Mouse (Mus musculus): ENCODE measurements around the gene Nadk2. TPM values are rescaled to one million over a fixed set of nuclear protein-coding genes. Genes with fewer than 3 reads are reported as not detected.
A peak's percentile ranks its signal among the peaks of the same experiment; 100 is the strongest.

Nadk2 gene
- polyA plus RNA-seq, 1 experiment from 2014 or later, result 13.7 TPM

DNA sequence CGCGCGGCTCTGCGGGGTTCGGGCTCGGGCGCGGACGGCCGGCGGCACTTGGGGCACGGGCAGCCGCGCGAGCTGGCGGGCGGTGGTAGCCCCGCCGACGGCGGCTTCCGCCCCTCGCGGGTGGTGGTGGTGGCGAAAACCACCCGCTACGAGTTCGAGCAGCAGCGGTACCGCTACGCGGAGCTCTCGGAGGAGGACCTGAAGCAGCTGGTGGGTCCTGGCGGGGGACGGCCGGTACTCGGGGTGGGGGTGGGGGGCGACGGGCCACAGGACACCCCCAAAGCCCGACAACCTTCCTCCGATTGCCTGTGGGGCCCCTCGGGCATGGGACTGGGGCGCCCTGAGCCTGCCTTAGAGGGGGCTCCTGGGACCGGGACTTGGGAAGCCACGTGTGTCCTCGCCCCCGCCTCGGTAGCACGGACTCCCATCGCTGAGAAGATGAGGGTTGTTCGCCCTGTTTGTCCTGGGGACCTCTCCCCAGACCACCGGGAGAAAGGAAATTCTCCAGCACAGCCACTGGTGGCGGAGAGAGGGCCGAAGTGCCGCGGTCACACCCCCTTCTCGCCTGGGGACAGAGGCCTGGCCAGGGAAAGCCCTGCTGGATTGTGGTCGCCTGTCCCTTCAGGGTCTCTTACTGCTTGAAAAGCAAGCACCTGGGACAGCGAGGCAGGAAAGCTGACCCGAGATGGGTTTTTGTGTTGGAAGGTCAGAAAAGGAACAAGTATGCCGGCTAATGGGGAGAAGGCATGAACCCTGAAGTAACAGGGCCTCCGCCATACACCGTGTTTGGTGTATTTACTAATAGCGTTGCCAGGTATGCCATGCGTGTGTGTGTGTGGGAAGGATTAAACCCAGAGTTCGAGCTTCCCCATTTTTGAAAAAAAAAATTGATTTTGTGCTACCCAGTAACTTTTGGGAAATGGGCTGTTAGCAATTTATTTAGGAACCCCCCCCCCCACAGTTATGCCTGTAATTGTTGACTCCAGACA lies 790 bp downstream of the Nadk2 start:
- H3K9ac ChIP-seq (ENCODE audit: low read length), result peak overlapping the region; percentile 86
- peaks cover 10% of the 10 kb centered on the region; the same call in 1 of the 2 replicates for H3K4me1 ChIP-seq (replicated peaks; ENCODE audit: control insufficient read depth, insufficient read depth)
- TF ChIP-seq EP300 (optimal IDR thresholded peaks at IDR 0.05) (no peak), CTCF (IDR thresholded peaks at IDR 0.05; ENCODE audit: low read depth) (no peak)
- no peaks in the 10 kb centered on the region for H3K36me3 ChIP-seq (ENCODE audit: control insufficient read depth, insufficient read depth, low read length)
- no peaks in the 10 kb centered on the region for H3K9me3 ChIP-seq (ENCODE audit: control insufficient read depth, low read length)
- H3K27ac ChIP-seq (replicated peaks), result peak overlapping the region; percentile 93
- peak overlapping the region; percentile 93 for H3K4me3 ChIP-seq (ENCODE audit: low read depth, low read length)
- under 1% methylated on average over 36 of the region's 66 CpGs for WGBS
- no peak; the same call in none of the 2 replicates for ATAC-seq (ENCODE audit: low FRiP score, low TSS enrichment)
- peak overlapping the region; percentile 86 for H3K4me2 ChIP-seq (replicated peaks; ENCODE audit: low read depth)
- no peaks in the 10 kb centered on the region for H3K27me3 ChIP-seq (ENCODE audit: control insufficient read depth, insufficient read depth, low read length)
- peak; percentile 64 for DNase-seq (ENCODE audit: low spot score)

DNA sequence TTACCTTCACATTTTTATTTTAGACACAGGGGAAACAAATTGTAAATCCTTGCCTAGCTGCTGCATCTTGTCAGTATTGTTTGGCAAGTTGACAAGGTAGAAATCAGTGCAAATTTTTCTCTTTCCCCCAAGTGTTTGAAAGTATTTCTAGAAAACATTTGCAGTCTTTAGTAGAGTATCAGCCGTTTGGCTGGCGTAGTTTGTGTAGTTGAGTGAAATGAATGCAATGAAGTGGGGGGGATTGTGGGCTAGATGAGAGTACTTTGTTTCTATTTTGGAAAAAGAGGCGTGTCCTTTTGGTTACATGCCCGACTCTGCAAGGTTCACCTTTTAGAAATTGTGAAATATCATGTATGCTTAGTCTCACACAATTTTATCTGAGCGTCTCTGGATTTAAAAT lies 1.6 kb downstream of the Nadk2 start:
- DNase-seq (ENCODE audit: low spot score) (no peak), ATAC-seq (ENCODE audit: low FRiP score, low TSS enrichment) (no peak)
- Histone ChIP-seq H3K4me2 (replicated peaks; ENCODE audit: low read depth) (peak overlapping the region; percentile 86), H3K4me3 (ENCODE audit: low read depth, low read length) (peak overlapping the region; percentile 93), H3K9ac (ENCODE audit: low read length) (no peak overlapping the region), H3K36me3 (ENCODE audit: control insufficient read depth, insufficient read depth, low read length) (no peaks in the 10 kb centered on the region), H3K4me1 (replicated peaks; ENCODE audit: control insufficient read depth, insufficient read depth) (peaks cover 10% of the 10 kb centered on the region; the same call in 1 of the 2 replicates), H3K27me3 (ENCODE audit: control insufficient read depth, insufficient read depth, low read length) (no peaks in the 10 kb centered on the region), H3K9me3 (ENCODE audit: control insufficient read depth, low read length) (no peaks in the 10 kb centered on the region), H3K27ac (replicated peaks) (peak overlapping the region; percentile 93; the same call in 1 of the 2 replicates)
- TF ChIP-seq CTCF (IDR thresholded peaks at IDR 0.05; ENCODE audit: low read depth), result no peak
- no peak for TF ChIP-seq EP300 (optimal IDR thresholded peaks at IDR 0.05)
- WGBS, result 7% methylated on average over 5 of the region's 5 CpGs

DNA sequence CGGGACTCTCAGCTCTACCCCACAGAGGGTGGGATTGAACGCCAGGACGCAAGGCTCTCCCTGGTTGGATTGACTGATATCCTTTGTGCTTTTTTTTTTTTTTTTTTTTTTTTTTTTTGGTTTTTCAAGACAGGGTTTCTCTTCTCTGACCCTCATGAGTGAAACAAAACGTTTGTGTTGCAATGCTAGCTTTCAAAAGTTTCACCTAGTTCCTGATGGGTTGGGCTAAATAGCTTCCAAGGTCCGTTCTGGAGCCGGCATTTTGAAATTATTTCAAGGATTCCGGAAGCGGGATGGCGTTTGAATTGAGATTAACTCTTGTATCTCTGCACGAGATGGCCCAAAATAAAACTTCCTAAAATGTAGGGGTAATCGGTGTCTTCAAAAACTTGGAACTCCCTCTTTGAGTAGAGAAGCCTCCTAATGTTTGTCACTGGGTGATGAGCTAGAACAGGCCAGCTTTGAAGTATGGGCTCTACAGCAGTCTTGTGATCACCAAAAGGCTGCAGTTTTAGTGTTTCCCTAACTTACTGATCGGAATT lies 2.1 kb downstream of the Nadk2 start:
- Histone ChIP-seq H3K4me3 (ENCODE audit: low read depth, low read length) (peak overlapping the region; percentile 93), H3K36me3 (ENCODE audit: control insufficient read depth, insufficient read depth, low read length) (no peaks in the 10 kb centered on the region), H3K4me1 (replicated peaks; ENCODE audit: control insufficient read depth, insufficient read depth) (peaks cover 10% of the 10 kb centered on the region; the same call in 1 of the 2 replicates), H3K27ac (replicated peaks) (no peak overlapping the region; the same call in 1 of the 2 replicates), H3K4me2 (replicated peaks; ENCODE audit: low read depth) (peak overlapping the region; percentile 86), H3K27me3 (ENCODE audit: control insufficient read depth, insufficient read depth, low read length) (no peaks in the 10 kb centered on the region), H3K9me3 (ENCODE audit: control insufficient read depth, low read length) (no peaks in the 10 kb centered on the region), H3K9ac (ENCODE audit: low read length) (no peak overlapping the region)
- DNase-seq (ENCODE audit: low spot score), result no peak
- ATAC-seq (ENCODE audit: low FRiP score, low TSS enrichment), result no peak
- TF ChIP-seq EP300 (optimal IDR thresholded peaks at IDR 0.05), result no peak
- 15% methylated on average over 12 of the region's 12 CpGs for WGBS

- ATAC-seq (ENCODE audit: low FRiP score, low TSS enrichment) (no peak), DNase-seq (ENCODE audit: low spot score) (no peak)
- H3K27me3 ChIP-seq (ENCODE audit: control insufficient read depth, insufficient read depth, low read length), result no peaks in the 10 kb centered on the region
- H3K36me3 ChIP-seq (ENCODE audit: control insufficient read depth, insufficient read depth, low read length), result no peaks in the 10 kb centered on the region
- WGBS, result 65% methylated on average over 5 of the region's 5 CpGs
- H3K27ac ChIP-seq (replicated peaks), result no peak overlapping the region; the same call in 1 of the 2 replicates
- H3K9ac ChIP-seq (ENCODE audit: low read length), result no peak overlapping the region
- TF ChIP-seq EP300 (optimal IDR thresholded peaks at IDR 0.05), result no peak
- no peak for TF ChIP-seq CTCF (IDR thresholded peaks at IDR 0.05; ENCODE audit: low read depth)
- peak overlapping the region; percentile 93; the same call in 1 of the 2 replicates for H3K4me3 ChIP-seq (ENCODE audit: low read depth, low read length)
- H3K4me2 ChIP-seq (replicated peaks; ENCODE audit: low read depth), result peak overlapping the region; percentile 86
- no peaks in the 10 kb centered on the region for H3K9me3 ChIP-seq (ENCODE audit: control insufficient read depth, low read length)
- H3K4me1 ChIP-seq (replicated peaks; ENCODE audit: control insufficient read depth, insufficient read depth), result peaks cover 10% of the 10 kb centered on the region; the same call in 1 of the 2 replicates
Measured at GRCm38 (mm10) chr15:9073684-9074083, 2.6 kb downstream of the Nadk2 start.

- no peak for DNase-seq (ENCODE audit: low spot score)
- Histone ChIP-seq H3K9me3 (ENCODE audit: control insufficient read depth, low read length) (no peaks in the 10 kb centered on the region), H3K4me2 (replicated peaks; ENCODE audit: low read depth) (no peak overlapping the region), H3K9ac (ENCODE audit: low read length) (no peak overlapping the region), H3K4me3 (ENCODE audit: low read depth, low read length) (no peak overlapping the region), H3K27ac (replicated peaks) (no peak overlapping the region), H3K36me3 (ENCODE audit: control insufficient read depth, insufficient read depth, low read length) (no peaks in the 10 kb centered on the region), H3K4me1 (replicated peaks; ENCODE audit: control insufficient read depth, insufficient read depth) (peaks cover 10% of the 10 kb centered on the region; the same call in 1 of the 2 replicates), H3K27me3 (ENCODE audit: control insufficient read depth, insufficient read depth, low read length) (no peaks in the 10 kb centered on the region)
- TF ChIP-seq EP300 (optimal IDR thresholded peaks at IDR 0.05) (no peak), CTCF (IDR thresholded peaks at IDR 0.05; ENCODE audit: low read depth) (no peak)
- no peak for ATAC-seq (ENCODE audit: low FRiP score, low TSS enrichment)
- 24% methylated on average over 2 of the region's 2 CpGs for WGBS
Measured at GRCm38 (mm10) chr15:9074139-9074538, 3.1 kb downstream of the Nadk2 start.
